Comparison of ENCODE assay signal across 9 mouse cellular contexts in genomic region chr7:135631776-135632552, GRCm38 (mm10).
A peak's percentile ranks its signal among the peaks of the same experiment; 100 is the strongest.
DNase-seq lines count a peak whose midpoint lies in the region; ATAC-seq lines count a peak whose summit lies in the region.
"Had no signal": no experiment of that assay in that cellular context is flagged by ENCODE, and none has a peak within 500 bp of the region (broad histone marks: within the 10 kb centered on the region; RNA-seq: fewer than 3 reads in every experiment).

No protein-coding gene starts in this region.

- no peak overlapping the region for H3K4me3 ChIP-seq in heart, embryonic 16.5 days (ENCODE audit: low read length)
- H3K4me3 ChIP-seq: limb, embryonic 15.5 days had no signal

- no peak overlapping the region for H3K4me2 ChIP-seq in heart, embryonic 16.5 days (ENCODE audit: low read depth, low read length)
- H3K4me2 ChIP-seq: limb, embryonic 15.5 days had no signal

- no peak overlapping the region for H3K27ac ChIP-seq in heart, embryonic 16.5 days (ENCODE audit: low read length)
- H3K27ac ChIP-seq: limb, embryonic 15.5 days had no signal

- peak; percentile 28; the same call in 1 of the 2 replicates for ATAC-seq in heart, embryonic 16.5 days (replicated peaks; ENCODE audit: extremely low read depth, insufficient read depth, low FRiP score)

- H3K9me3 ChIP-seq in heart, embryonic 16.5 days (replicated peaks; ENCODE audit: control insufficient read depth, low read length), result no peaks in the 10 kb centered on the region
- H3K9me3 ChIP-seq: limb, embryonic 15.5 days had no signal

- H3K27me3 ChIP-seq in heart, embryonic 16.5 days (ENCODE audit: control insufficient read depth, insufficient read depth, low read length), result peaks cover 5% of the 10 kb centered on the region; the same call in 1 of the 2 replicates
- H3K27me3 ChIP-seq: limb, embryonic 15.5 days had no signal

- DNase-seq in ES-CJ7 (ENCODE audit: low read depth, low spot score), result peak; percentile 78
- peak; percentile 69 for DNase-seq in adrenal gland, adult 2 months
- peak; percentile 71 for DNase-seq in embryo, embryonic 9.5 days (ENCODE audit: extremely low spot score)
- peak; percentile 85 for DNase-seq in layer of hippocampus, adult 11-12 months (ENCODE audit: low spot score)
- peak; percentile 84 for DNase-seq in lung, postnatal 10 days
- peak; percentile 82 to 84 for DNase-seq in right cerebral cortex, adult 2 months (ENCODE audit: low spot score in 2 of 2)
- peak; percentile 62 to 78 for DNase-seq in urinary bladder, postnatal 36 days (ENCODE audit: low spot score in 2 of 2)

- no peaks in the 10 kb centered on the region for H3K36me3 ChIP-seq in heart, embryonic 16.5 days (ENCODE audit: control insufficient read depth, insufficient read depth)
- H3K36me3 ChIP-seq: limb, embryonic 15.5 days had no signal

- H3K4me1 ChIP-seq in heart, embryonic 16.5 days (ENCODE audit: control insufficient read depth, insufficient read depth, low read length), result no peaks in the 10 kb centered on the region

- H3K9ac ChIP-seq in heart, embryonic 16.5 days (ENCODE audit: low read length), result no peak overlapping the region
- H3K9ac ChIP-seq: limb, embryonic 15.5 days had no signal

- WGBS in heart, embryonic 16.5 days, result 52% methylated on average over 8 of the region's 8 CpGs
